Mouse (Mus musculus): ENCODE measurements around the gene Plscr2.

The Plscr2 gene

GRCm38 (mm10) chr9:92275486-92276207, at the start of gene Plscr2:
Gene Plscr2, plus strand, starts transcription at chr9:92275602.
- in situ Hi-C loops (cut with MboI, MseI): no loop called here

GRCm38 (mm10) chr9:92226127-92226655, 49.2 kb upstream of the Plscr2 start:
- in situ Hi-C loops (cut with MboI, MseI): no loop called here

GRCm38 (mm10) chr9:92226795-92227194, 48.6 kb upstream of the Plscr2 start:
- in situ Hi-C loops (cut with MboI, MseI): no loop called here

GRCm38 (mm10) chr9:92228867-92229832, 46.3 kb upstream of the Plscr2 start:
- in situ Hi-C loops (cut with MboI, MseI): no loop called here

- in situ Hi-C loops (cut with MboI, MseI): no loop called here
Measured at GRCm38 (mm10) chr9:92229833-92230205, 45.6 kb upstream of the Plscr2 start.

GRCm38 (mm10) chr9:92234901-92235458, 40.4 kb upstream of the Plscr2 start:
- in situ Hi-C loops (cut with MboI, MseI): loop anchor here in 1 of 2 experiments (5.0 kb wide), 1 partner anchor 907 kb away; no protein-coding TSS in a partner anchor

- in situ Hi-C loops (cut with MboI, MseI): loop anchor here in 1 of 2 experiments (10.0 kb wide), 1 partner anchor 1006 kb away; no protein-coding TSS in a partner anchor
Measured at GRCm38 (mm10) chr9:92248773-92249446, 26.5 kb upstream of the Plscr2 start.

- in situ Hi-C loops (cut with MboI, MseI): loop anchor here in 1 of 2 experiments (10.0 kb wide), 1 partner anchor 1005 kb away; no protein-coding TSS in a partner anchor
Measured at GRCm38 (mm10) chr9:92249447-92249852, 26.0 kb upstream of the Plscr2 start, which contains the start of gene Plscr1. Gene Plscr1, plus strand, starts transcription at chr9:92249750.

- in situ Hi-C loops (cut with MboI, MseI): loop anchor here in 1 of 2 experiments (10.0 kb wide), 1 partner anchor 1005 kb away; no protein-coding TSS in a partner anchor
Measured at GRCm38 (mm10) chr9:92249987-92250772, 25.2 kb upstream of the Plscr2 start.

GRCm38 (mm10) chr9:92252718-92253117, 22.7 kb upstream of the Plscr2 start:
- in situ Hi-C loops (cut with MboI, MseI): no loop called here

GRCm38 (mm10) chr9:92253585-92254321, 21.6 kb upstream of the Plscr2 start:
- in situ Hi-C loops (cut with MboI, MseI): no loop called here

GRCm38 (mm10) chr9:92260481-92261159, 14.8 kb upstream of the Plscr2 start:
- in situ Hi-C loops (cut with MboI, MseI): no loop called here

GRCm38 (mm10) chr9:92265719-92266118, 9.7 kb upstream of the Plscr2 start:
- in situ Hi-C loops (cut with MboI, MseI): no loop called here

- in situ Hi-C loops (cut with MboI, MseI): no loop called here
Measured at GRCm38 (mm10) chr9:92266558-92267171, 8.7 kb upstream of the Plscr2 start.

- in situ Hi-C loops (cut with MboI, MseI): no loop called here
Measured at GRCm38 (mm10) chr9:92267732-92268131, 7.7 kb upstream of the Plscr2 start.

- in situ Hi-C loops (cut with MboI, MseI): no loop called here
Measured at GRCm38 (mm10) chr9:92269829-92270404, 5.5 kb upstream of the Plscr2 start.

- in situ Hi-C loops (cut with MboI, MseI): no loop called here
Measured at GRCm38 (mm10) chr9:92270927-92271326, 4.5 kb upstream of the Plscr2 start.

- in situ Hi-C loops (cut with MboI, MseI): no loop called here
Measured at GRCm38 (mm10) chr9:92272650-92273049, 2.8 kb upstream of the Plscr2 start.
